Mouse (Mus musculus) kidney, postnatal 4 days (tissue): ENCODE data around the gene Itga2b.

ENCODE experiments used
- DNase-seq, 2 experiments: peaks; one replicate each; pipeline ENCODE4 v3.0.0; 2021; ENCODE audit warnings: mixed read lengths in 2 of 2

Gene Itga2b

DNA sequence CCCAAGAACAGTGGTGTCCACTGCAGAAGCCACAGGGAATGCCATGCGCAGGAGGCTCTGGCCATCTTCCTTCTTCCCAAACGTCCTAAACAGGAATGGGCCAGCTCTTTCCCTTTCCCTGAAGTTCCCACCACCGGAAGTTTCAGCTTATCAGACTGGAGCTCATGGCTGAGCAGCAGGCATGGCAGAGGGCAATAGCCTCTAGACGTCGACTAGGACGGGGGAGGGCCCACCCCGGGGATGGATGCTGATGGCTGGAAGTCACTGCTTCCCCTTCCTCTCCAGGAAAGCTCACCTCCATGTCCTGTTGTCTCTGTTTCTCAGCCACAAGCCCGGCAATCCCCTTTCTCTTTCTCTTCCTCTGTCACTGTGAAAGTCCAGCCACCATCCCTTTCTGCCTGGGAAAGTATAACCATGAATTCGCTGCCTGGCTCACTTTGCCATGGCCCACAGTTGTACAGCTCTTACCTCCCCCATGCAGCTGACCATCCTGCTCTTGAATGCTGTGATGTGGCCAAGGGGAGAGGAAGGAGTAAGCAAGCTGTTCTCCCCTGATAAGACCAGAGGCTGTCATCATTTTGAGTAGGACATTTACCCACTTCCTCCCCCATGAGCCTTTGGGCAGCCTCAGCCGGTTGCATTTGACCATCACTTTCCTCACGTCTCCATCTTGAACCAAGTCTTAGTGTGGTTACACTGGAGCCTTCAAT lies at the start of gene Itga2b:
TSS of gene Itga2b (minus strand) at position 475 of the 710 bp plus-strand sequence.
- peak in 1 of 2 experiments; percentile 29 for DNase-seq

DNA sequence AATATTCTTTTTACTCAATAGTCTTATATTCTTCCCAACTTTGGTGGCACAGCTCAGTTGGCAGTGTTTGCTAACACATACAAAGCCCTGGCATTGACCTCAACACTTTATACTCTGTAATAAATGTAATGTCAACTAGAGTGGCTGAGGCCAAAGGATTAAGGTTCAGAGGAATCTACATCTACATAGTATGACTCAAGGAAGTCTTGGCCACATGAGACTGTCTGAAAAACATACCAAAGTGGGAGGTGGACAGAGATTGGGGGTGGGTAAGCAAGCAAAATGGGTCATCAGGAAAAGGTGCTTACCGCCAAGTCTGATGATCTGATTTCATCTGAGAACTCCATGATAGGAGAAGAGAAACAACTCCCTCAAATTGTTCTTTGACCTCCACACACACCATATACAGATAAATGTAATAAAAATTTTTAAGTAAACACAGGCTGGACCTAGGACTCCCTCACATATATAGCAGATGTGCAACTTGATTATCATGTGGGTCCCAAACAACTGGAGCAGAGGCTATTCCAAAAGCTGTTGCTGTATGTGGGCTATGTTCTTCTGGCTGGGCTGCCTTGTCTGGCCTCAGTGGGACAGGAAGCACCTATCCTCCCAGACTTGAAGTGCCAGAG lies 45.0 kb upstream of the Itga2b start:
- no peak for DNase-seq

DNA sequence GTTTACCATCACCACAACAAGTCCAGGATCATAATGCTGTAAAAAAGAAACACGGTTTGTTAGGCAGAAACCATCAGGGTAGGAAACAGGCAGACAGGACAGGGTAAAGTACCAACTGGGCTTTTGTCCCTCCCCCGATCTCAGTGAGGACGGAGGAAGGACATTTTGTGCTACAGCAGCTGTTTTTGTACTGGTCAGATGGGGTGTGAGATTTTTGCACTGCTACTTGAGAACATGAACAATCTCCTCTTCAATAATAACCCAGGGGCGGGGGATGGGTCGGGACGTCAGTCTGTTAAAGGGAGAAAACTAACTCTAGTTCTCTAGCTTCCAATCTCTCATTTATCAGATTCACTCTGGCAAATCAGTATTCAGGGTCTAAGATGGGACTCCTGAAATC lies 40.3 kb upstream of the Itga2b start:
- DNase-seq = peak in 1 of 2 experiments; percentile 5

DNA sequence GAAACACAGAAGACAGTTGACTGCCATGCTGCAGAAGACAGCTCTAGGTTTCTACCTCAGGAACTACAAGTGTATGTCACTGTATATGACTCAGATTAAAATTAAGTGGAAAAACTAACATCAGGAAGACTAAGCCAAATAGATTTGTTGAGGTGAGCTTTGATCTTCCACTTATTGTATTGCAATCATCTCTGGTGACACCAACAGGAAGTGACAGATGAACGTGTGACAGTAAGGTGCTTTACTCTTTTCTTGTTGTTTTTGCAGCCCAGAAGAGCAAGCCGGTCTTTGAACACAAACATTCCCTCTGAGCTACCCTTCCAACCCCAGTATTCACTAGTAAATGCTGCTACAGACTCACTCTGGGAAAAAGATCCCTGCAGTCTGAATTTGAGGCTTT lies 26.8 kb upstream of the Itga2b start:
- DNase-seq = no peak

DNA sequence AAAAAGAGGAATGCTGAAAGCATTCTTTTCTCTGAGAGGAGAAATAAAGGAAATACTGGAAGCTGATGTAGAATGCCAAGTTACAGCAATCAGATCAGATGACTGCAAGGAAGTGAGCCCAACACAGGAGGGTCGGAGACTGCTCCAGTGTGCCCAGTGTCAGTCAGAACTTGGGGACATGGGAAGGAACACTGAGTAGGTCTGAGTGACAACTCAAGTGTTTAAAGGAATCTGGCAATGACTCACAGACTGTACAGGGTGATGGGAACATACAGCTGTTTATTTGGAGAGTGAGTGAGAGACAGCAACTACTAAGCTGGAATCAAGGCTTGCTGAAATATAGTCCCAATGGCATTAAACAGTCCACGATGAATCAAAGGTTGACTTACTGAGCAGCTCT lies 26.3 kb upstream of the Itga2b start:
- no peak for DNase-seq

DNA sequence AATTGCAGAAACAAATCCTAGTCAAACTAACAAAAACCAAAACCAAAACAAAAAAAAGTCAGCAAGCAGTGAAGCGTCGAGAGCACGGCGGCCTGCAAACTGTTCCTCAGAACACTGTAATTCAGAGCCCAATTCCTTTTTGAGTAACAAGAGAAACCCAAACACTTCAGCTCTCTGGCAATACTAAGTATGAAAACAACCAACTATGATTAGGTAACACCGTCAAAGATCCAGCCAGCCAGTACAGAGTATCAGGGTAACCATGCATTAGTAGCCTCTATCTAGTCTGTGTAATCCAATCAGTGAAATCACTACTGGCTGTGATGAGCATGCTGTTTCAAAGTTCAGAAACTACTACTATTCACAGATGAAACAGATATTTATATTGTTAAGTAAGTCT lies 25.8 kb upstream of the Itga2b start:
- no peak for DNase-seq

DNA sequence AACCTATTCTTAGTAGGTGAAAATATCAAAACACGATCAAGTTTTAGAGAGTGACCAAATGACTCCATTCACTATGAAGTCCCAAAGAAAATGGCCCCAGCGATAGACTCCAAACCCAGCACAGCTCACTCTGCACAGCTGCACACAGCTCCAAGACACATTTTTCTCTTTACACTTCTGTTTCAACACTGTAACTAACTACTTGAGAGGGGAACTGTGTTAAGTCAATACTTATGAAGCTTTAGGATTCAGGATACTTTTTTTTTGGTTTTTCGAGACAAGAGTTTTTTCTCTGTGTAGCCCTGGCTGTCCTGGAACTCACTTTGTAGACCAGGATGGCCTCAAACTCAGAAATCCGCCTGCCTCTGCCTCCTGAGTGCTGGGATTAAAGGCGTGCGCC lies 25.2 kb upstream of the Itga2b start:
- no peak for DNase-seq

DNA sequence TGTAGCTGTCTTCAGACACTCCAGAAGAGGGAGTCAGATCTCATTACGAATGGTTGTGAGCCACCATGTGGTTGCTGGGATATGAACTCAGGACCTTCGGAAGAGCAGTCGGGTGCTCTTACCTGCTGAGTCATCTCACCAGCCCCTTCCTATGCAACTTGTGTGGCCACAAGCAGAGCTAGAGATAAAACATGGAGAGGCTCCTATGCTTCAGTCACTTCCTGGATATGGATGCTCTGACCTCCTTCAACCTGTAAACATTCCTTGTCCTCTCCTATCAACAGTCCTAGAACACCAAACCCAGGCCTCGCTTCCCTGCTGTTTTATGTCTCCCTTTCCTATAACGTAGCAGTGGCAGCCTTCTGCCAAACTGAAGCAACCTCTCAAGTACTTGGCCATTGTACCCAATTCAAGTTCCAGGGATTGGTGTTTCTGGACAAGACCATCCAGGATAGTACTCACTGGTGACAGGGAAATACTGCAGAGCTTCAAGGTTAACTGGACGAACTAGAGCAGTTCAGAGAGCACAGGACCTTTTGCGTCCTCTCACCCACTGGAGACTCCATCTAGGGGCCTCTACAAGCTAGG lies 24.2 kb upstream of the Itga2b start:
- no peak for DNase-seq

DNA sequence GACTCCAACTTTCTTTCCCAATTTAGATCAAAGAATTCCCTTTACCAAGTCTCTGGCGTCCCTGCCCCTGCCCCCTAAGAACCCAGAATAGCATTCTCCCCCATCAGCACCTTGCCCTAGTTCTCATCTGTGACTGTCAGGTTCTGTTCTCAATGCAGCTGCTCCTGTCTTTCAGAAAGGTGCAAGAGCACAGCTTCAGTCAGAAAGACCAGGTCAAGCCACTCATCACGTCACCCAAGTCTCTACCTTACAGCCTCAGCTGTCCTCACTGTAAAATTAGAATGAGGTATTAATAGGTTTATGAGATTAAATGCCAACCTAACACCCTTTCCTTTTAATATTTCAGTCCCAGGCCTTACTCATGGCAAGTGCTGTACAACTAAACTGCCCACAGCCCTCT lies 23.3 kb upstream of the Itga2b start:
- no peak for DNase-seq

DNA sequence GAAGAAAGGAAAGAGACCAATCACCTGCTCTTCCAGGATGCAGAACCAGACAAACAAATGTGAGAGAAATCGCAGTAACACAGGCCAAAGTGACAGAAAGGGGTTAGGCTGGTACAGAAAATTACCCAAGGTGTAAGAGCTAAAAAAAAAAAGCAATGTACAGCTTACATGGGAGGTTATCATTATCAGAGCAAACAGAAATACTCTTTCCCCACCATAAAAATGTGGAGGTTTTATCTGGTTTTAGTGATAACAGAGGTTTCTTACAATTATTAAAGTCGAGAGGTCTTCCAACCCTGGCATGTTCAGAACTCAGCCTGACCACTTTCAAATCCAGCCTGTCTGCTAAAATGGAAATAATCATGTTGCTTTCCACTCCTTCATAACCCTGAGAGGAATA lies 18.0 kb upstream of the Itga2b start:
- DNase-seq = no peak

DNA sequence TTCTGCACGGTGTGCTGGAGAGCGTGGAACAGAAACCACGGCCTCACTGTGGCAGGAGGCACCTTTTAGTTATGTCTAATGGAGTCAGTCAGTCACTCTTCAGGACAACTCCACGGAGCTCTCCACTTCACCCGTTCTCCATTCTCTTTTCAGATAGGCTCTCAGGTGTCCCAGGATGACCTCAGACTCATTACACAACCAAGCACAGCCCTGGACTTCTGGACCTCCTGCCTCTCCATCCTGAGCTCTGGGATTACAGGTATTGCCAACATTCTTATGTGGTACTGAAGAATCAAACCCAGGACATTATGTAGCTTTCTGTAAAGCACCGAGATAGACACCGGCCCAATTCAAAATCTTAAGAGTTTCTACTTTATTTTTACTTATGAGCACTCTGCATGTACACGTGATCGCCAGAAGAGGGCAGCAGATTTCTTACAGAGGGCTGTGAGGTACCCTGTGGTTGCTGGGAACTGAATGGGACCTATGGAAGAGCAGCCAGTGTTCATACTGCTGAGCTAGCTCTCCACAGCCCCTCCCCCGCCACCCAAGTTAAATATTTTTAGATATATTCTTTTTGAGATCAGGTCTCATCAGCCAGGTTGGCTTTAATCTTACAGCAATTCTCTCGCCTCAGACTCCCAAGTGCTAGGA lies 16.9 kb upstream of the Itga2b start:
- DNase-seq = peak; percentile 50 to 62

DNA sequence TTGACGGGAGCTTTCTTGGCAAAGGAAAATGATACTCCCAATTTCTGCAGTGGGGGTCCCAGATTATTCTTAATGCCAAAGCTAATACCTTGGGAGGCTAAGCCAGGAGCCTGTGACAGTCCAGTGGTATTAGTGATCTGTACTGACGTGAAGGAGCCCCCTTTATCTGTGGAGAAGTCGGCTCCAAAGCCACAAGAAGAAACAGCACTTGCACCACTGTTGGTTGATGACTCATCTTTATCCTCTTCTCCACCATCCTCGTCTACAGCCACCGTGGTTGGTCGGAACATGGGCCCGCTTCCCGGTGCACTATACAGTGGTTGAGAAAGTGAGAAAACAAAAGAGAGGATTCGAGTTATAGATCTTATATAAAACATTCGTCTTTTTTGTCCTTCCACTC lies 11.9 kb upstream of the Itga2b start:
- no peak for DNase-seq

DNA sequence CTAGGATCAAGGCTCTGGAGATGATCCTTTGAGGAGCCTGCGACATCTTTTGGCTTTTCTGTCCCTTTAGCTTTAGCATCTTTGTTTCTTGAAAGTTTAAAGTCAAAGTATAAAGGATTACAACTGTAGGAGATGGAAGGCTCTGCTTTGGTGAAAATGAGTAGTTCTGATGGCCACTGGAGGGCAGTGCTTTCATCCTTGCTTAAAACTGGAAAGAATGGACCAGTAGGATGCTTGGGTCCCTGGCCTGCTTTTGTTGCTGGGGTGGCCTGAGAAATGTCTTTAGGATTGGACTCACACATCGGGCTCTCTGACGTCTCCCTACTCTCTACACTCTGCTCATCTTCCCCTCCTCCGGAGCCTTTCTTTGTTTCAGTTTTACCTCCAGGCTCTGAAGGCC lies 11.0 kb upstream of the Itga2b start:
- DNase-seq = no peak

DNA sequence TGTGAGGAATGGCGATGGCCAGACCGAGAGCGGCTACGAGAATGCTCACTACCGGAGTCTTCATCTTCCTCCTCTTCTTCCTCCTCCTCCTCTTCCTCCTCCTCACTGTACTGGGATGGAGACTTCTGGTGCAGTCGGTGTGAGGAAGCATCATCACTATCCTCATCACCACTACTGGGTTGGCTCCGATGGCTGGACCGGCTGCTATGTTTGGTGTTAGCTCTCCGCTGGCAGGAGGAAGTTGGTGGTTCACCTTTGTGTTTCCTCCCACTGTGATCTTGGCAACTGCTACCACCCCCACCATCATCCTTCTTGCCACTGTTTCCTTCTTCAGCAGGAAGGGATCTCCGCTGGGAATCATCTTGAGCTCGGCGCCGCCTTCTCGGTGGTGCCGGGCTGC lies 10.2 kb upstream of the Itga2b start:
- no peak for DNase-seq

DNA sequence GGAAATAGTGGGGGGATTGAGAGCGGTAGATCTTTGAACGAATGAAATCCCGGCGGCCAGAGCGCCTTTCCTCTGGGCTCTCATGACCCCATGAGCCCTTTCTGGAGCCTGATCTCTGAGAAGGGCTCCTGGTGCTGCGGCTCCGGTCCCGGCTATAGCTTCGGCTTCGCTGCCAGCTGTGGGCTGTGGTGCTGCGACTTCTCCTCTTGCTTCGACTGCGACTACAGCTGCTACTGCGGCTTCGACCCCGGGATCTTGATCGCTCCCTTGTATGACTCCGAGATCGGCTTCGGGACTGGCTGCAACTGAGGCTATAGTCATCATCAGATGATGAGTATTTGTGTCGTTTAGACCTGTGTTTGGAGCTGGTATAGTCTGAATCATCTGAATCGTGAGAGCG lies 9.7 kb upstream of the Itga2b start:
- DNase-seq = no peak

DNA sequence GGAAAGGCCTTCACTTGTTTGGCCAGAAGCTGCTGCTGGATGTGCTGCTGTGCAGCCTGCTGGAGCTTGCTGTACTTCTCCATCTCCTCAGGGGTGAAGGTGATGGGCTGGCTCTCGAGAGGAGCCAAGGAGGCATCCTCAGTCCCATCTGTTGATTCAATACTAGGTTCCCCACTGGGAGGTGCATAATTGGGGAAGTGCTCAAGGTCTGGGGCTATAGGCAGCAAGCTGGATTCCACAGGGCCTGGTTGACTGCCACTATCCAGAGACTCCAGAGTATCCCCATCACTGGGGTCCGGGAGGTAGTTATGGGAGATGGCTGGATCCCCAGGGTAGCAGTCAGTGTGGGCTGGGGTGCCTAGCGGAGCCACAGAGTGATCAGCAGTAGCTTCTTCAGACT lies 8.7 kb upstream of the Itga2b start:
- no peak for DNase-seq

DNA sequence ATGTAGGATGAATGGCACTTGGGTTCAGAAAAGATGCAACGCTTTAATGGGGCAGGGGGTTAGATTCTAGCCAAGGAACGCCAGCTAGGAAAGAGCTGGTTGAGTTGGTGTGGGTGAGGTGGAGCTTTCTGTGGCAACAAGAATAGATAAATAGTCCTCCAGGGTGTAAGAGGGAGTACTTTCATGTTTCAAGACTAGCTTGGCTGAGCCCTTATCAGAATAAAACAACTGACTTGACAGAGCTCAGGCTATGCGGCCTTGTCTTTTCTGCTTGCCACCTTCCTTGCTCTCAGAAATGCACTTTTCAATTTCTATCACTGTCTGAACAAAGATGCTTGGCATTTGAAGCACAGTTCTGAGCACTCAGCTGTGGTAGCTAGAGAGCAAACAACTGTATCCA lies 5.1 kb upstream of the Itga2b start:
- no peak for DNase-seq

DNA sequence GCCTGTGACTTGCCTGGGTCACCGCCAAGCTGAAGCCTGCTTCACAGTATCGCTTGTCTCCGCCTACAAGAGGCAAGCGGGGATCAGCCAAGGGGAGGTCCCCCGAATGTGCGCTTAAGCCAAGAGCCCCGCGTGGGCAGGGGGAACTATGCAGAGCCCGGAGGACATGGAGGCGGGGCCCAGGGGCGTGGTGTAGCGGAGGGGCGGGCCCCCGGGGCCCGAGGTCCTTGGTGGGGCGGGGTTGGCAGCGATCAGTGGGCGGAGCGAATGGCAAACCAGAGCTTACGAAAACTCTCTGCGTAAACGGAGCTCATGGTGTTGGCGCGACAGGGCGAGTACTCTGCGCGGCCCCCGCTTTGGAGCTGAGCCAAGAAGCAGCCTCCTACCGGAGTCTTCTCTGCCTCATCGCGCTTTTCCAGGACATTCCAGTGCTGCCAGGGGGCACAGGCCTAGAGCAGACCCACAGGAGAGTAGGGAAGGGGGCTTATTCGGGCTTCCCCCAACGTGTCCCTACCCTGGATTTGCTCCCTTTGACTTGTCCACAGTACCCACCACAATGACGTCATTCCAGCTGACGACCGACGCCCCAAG lies 2.8 kb downstream of the Itga2b start:
- peak; percentile 99 for DNase-seq

DNA sequence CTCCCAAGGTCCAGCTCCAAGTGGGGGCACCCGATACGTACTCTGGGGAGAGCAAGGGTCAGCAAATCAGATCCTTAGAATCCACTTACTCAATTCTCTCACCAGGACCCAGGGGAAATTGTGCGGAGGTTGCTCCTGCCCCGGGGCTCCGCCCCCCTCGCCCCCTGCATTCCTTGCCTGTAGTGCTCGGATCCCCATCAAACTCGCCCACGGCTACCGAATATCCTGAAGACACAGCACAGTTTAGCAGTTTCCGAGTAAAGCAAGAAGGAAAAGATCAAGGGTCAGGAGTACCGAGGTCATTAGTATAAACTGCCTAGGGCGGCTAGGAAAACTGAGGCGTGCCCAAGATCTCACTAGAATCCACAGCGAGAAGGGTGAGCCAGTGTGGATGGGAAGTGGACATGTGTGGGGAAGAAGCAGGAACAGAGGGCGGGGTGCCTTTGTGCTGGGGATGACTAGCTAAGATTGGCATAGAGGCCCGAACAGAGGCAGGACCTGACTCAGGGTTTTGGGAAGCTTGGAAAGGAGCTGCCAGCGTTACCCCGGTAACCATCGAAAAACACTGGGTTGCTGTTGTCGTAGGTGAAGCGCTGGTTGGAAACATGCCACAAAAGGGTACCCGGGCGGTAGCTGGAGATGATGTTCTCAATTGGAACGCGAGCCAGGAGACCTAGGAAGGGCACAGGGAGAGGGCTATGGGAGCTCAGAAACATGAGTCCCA lies 4.0 kb downstream of the Itga2b start:
- DNase-seq = peak; percentile 50 to 63

DNA sequence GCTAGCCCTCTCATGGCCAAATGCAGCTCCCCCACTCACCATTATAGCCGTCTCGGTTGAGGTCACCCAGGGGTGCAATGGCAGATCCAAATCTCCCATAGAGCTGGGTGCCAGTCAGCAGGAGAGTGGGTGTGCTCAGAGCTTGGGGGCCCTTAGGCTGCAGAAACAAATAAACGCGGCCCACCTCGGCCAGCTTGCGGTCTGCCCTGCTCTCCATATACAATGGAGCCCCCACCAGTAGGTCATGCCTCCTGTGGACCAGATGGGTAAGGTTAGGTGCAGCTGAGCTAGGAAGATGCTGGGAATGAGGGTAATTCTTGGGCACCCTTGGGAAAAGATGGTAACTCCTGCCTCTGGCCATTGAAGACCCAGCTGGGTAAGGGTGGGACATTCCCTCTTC lies 5.0 kb downstream of the Itga2b start:
- no peak for DNase-seq

DNA sequence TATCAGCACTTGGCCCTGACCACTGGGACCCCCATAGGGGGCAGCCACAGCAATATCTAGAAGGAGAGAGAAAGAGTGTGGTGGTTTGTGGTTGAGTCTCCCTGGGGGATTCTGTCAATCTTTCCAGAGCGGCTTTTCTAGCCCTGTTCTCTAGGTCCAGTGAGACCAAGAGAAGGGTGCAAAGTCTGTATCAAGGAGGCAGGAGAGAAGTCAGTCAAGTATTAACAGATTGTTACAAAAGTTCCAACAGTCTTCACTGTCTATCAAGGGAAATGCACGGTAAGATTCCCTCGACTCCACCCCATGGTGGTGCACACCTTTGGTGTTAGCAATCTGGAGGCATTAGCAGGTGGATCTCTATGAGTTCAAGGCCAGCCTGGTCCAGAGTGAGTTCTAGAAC lies 8.2 kb downstream of the Itga2b start:
- DNase-seq = no peak

DNA sequence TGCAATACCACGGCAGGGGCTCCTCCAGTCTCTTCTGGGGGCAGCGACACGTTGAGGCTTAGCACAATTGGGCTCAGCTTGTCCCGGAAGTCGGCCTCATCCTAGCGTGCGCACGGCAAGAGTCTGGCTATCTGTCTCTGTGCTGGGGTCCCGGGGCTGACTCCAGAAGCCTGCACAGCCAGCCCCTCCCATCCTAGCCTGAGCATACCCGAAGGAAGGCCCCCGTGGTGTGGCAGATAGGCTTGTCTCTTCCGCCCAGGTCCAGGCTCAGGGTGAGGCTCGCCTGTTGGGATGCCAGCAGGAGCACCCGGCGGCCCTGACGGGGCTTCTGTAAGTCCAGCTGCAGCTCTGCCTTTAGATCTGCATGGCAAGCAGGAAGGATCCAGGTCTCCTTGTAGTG lies 9.4 kb downstream of the Itga2b start:
- no peak for DNase-seq
